In genomic region chr13:51756563-51756962, GRCm38 (mm10) we compare ENCODE assay signal across 9 mouse cellular contexts. TPM values are rescaled to one million over a fixed set of nuclear protein-coding genes. Genes with fewer than 3 reads are reported as not detected.
DNase-seq lines count a peak whose midpoint lies in the region; ATAC-seq and TF ChIP-seq lines count a peak whose summit lies in the region.
"Had no signal": no experiment of that assay in that cellular context is flagged by ENCODE, and none has a peak within 500 bp of the region (broad histone marks: within the 10 kb centered on the region; RNA-seq: fewer than 3 reads in every experiment).

No protein-coding gene starts in this region.

- peak overlapping the region; percentile 50; the same call in 1 of the 2 replicates for H3K27ac ChIP-seq in heart, embryonic 10.5 days
- peak overlapping the region; percentile 47; the same call in 1 of the 2 replicates for H3K27ac ChIP-seq in ES-E14 (ENCODE audit: insufficient read depth, low read depth, low read length, poor library complexity, severe bottlenecking)
- H3K27ac ChIP-seq: midbrain, embryonic 12.5 days had no signal

- in situ Hi-C loops in ES-E14 (cut with MboI; ENCODE audit: low sequenced_read_pairs in 2 of 2, unreplicated experiment in 2 of 2), result no loop called here

- intact Hi-C loops in heart, postnatal 10 days (cut with DNase I), result loop anchor here (2.0 kb wide), 1 partner anchor 20 kb away; no protein-coding TSS in a partner anchor

- peak overlapping the region; percentile 14; the same call in 1 of the 2 replicates for H3K9ac ChIP-seq in ES-E14 (ENCODE audit: insufficient read depth, low read depth, low read length, poor library complexity, severe bottlenecking)
- H3K9ac ChIP-seq: midbrain, embryonic 12.5 days had no signal

- ATAC-seq in inflammation-experienced regulatory T-cells, adult 6 months, result peak; percentile 63
- ATAC-seq in frontal cortex, adult (ENCODE audit: low TSS enrichment), result no peak

- peaks cover 80% of the 10 kb centered on the region for H3K4me1 ChIP-seq in heart, embryonic 10.5 days
- H3K4me1 ChIP-seq in ES-E14 (ENCODE audit: control insufficient read depth in 2 of 2, insufficient read depth in 2 of 2, low read length in 2 of 2, poor library complexity in 1 of 2), result peaks cover 2 to 53% of the 10 kb centered on the region in 2 experiments; a peak in 3 of 4 replicates

- H3K9me3 ChIP-seq in heart, embryonic 10.5 days, result no peaks in the 10 kb centered on the region
- no peaks in the 10 kb centered on the region for H3K9me3 ChIP-seq in ES-E14 (ENCODE audit: control insufficient read depth, insufficient read depth, low read depth, low read length)
- H3K9me3 ChIP-seq: midbrain, embryonic 12.5 days had no signal

- no peak for DNase-seq in heart, embryonic 10.5 days (ENCODE audit: low spot score)
- no peak for DNase-seq in heart, postnatal 10 days
- no peak for DNase-seq in ES-E14 (ENCODE audit: low read depth, low spot score)
- peak; percentile 66 to 68 for DNase-seq in natural killer cell, adult 2 months (ENCODE audit: low spot score in 2 of 2)
- no peak for DNase-seq in frontal cortex, postnatal 10 days (ENCODE audit: low spot score in 2 of 2)
- DNase-seq in cerebellum, adult 8-10 months, result no peak

- no peaks in the 10 kb centered on the region for H3K36me3 ChIP-seq in heart, embryonic 10.5 days
- no peaks in the 10 kb centered on the region; the same call in 1 of the 2 replicates for H3K36me3 ChIP-seq in ES-E14 (ENCODE audit: control insufficient read depth, insufficient read depth, low read length, poor library complexity, severe bottlenecking)
- H3K36me3 ChIP-seq: midbrain, embryonic 12.5 days had no signal

- H3K4me3 ChIP-seq in heart, embryonic 10.5 days, result no peak overlapping the region
- H3K4me3 ChIP-seq in ES-E14 (ENCODE audit: insufficient read depth in 1 of 2, low read depth in 1 of 2, low read length in 2 of 2, poor library complexity in 1 of 2, severe bottlenecking in 1 of 2), result no peak overlapping the region
- H3K4me3 ChIP-seq: midbrain, embryonic 12.5 days had no signal

- H3K27me3 ChIP-seq in heart, embryonic 10.5 days (ENCODE audit: insufficient read depth, poor library complexity, severe bottlenecking), result no peaks in the 10 kb centered on the region
- H3K27me3 ChIP-seq: midbrain, embryonic 12.5 days had no signal

- 41% methylated on average over 3 of the region's 3 CpGs for WGBS in heart, embryonic 10.5 days

TF ChIP-seq in ES-E14, 5 proteins besides CTCF, POLR2A, EP300 and RAD21:
- TF ChIP-seq HCFC1 (IDR thresholded peaks at IDR 0.05; ENCODE audit: borderline replicate concordance, insufficient read depth, low read length), result no peak
- TF ChIP-seq CHD2 (IDR thresholded peaks at IDR 0.05; ENCODE audit: low read depth, low read length), result no peak
- TF ChIP-seq MAFK (IDR thresholded peaks at IDR 0.05; ENCODE audit: insufficient read depth, low read depth, low read length), result no peak
- no peak for TF ChIP-seq ZNF384 (IDR thresholded peaks at IDR 0.05; ENCODE audit: low read depth, low read length)

RNA-seq across cellular contexts. Expression of gene Sema4d, which starts 37.0 kb away (rescaled TPM):
- 8.7 and 13.1 TPM in 2 replicates for polyA plus RNA-seq in heart, embryonic 10.5 days (2016; fragmentation: Nextera tagmentation; extraction: Ambion mirVana)
- total RNA-seq in heart, postnatal 10 days (2021), result 10 to 100 TPM; 69.1 to 79.5 TPM
- total RNA-seq in ES-E14 (2012; rRNA removed), result 25.1 and 33.4 TPM in 2 replicates
- polyA plus RNA-seq in inflammation-experienced regulatory T-cells, adult 6 months (2017; shearing (Covaris generic)), result 100 to 1,000 TPM; 111 to 154 (median 126) TPM

Comparison
In these comparisons a context has a peak if more than half of its experiments do, and no peak if none do; other contexts are left out.
1. DNase-seq: peak in natural killer cell, adult 2 months (2 of 2); none in heart, embryonic 10.5 days (single experiment), heart, postnatal 10 days (0 of 2), ES-E14 (single experiment), frontal cortex, postnatal 10 days (0 of 2) and cerebellum, adult 8-10 months (single experiment).